Mouse (Mus musculus): ENCODE measurements around the gene Sele. TPM values are rescaled to one million over a fixed set of nuclear protein-coding genes. Genes with fewer than 3 reads are reported as not detected.

The Sele gene
- polyA plus RNA-seq, 1 experiment from 2014 or later = not detected

GRCm38 (mm10) chr1:164025685-164026084 lies 22.3 kb upstream of the Sele start:
- Histone ChIP-seq H3K36me3 (ENCODE audit: insufficient read depth) (no peaks in the 10 kb centered on the region), H3K4me2 (no peak overlapping the region), H3K9ac (no peak overlapping the region), H3K4me3 (ENCODE audit: low read depth, low read length) (no peak overlapping the region), H3K4me1 (ENCODE audit: insufficient read depth) (no peaks in the 10 kb centered on the region), H3K9me3 (ENCODE audit: low read depth, low read length) (no peaks in the 10 kb centered on the region; the same call in 1 of the 2 replicates), H3K27me3 (ENCODE audit: insufficient read depth, low read length) (no peaks in the 10 kb centered on the region), H3K27ac (ENCODE audit: low read depth) (no peak overlapping the region)
- no peak for DNase-seq
- no peak for ATAC-seq (ENCODE audit: insufficient read depth)
- WGBS = 80% methylated on average over 4 of the region's 4 CpGs
- no peak for TF ChIP-seq CTCF (IDR thresholded peaks at IDR 0.05; ENCODE audit: low read depth)

DNA sequence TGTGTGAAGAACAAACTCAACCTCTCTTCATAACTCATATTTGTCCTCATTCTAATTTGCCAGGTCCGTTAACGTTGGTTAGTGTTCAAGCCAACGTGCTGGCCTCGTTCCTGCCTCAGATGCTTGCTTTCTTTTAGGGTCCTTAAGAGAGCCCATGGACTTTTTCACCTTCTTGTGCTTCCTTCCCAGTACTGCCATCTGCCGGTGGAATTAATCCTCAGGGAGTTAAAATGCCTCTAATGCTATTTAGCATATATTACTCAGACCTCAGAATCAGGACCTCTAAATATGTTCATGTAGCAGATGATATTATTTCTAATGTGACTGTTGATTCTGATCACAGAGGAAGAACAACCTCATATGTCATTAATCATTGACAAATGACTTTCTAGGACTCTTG lies 20.6 kb upstream of the Sele start:
- 55% methylated on average over 5 of the region's 5 CpGs for WGBS
- Histone ChIP-seq H3K9me3 (ENCODE audit: low read depth, low read length) (no peaks in the 10 kb centered on the region; the same call in 1 of the 2 replicates), H3K4me1 (ENCODE audit: insufficient read depth) (no peaks in the 10 kb centered on the region), H3K27ac (ENCODE audit: low read depth) (no peak overlapping the region), H3K27me3 (ENCODE audit: insufficient read depth, low read length) (no peaks in the 10 kb centered on the region), H3K9ac (no peak overlapping the region), H3K4me3 (ENCODE audit: low read depth, low read length) (no peak overlapping the region), H3K4me2 (no peak overlapping the region), H3K36me3 (ENCODE audit: insufficient read depth) (no peaks in the 10 kb centered on the region)
- peak; percentile 14; the same call in 1 of the 2 replicates for TF ChIP-seq CTCF (IDR thresholded peaks at IDR 0.05; ENCODE audit: low read depth)
- peak; percentile 18 for DNase-seq
- no peak for ATAC-seq (ENCODE audit: insufficient read depth)

DNA sequence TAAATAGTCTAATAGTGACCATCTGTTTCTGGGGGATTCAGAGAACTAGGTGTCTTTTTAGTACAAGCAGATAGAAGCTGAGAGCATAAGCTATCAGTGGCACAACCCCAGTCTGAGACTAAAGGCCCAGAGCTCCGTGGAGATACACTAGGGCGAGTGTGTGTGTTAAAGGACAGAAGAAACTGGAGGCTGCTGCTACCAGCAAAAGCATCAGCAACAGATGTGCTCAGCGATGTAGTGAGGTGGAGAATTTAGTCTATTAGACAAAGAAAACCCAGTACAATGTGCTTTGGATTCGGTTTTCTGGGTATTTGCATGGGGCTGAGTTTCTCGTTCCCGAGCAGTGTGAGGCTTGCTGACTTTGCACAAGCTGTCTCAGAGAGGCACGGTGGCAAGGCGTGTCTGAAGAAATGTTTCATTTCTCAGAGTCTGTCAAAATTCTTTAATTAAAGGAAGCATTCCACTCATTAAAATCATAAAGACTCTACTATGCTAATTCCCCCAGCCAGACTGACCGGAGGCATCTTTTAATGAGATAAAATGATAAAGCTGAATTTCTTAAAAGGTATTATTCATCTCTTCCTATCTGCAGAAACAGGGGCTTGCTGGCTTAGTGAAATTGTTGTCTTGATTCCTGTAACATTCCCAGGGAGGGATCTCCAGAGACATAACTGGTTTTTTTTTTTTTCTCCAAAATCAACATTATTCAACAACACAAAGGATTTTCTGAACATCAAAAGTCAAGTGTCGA lies 7.5 kb upstream of the Sele start:
- H3K27me3 ChIP-seq (ENCODE audit: insufficient read depth, low read length) = no peaks in the 10 kb centered on the region
- no peaks in the 10 kb centered on the region for H3K9me3 ChIP-seq (ENCODE audit: low read depth, low read length)
- no peaks in the 10 kb centered on the region for H3K36me3 ChIP-seq (ENCODE audit: insufficient read depth)
- H3K4me3 ChIP-seq (ENCODE audit: low read depth, low read length) = no peak overlapping the region
- H3K4me1 ChIP-seq (ENCODE audit: insufficient read depth) = no peaks in the 10 kb centered on the region
- no peak overlapping the region for H3K27ac ChIP-seq (ENCODE audit: low read depth)
- ATAC-seq (ENCODE audit: insufficient read depth) (no peak), DNase-seq (no peak)
- no peak overlapping the region for H3K9ac ChIP-seq
- no peak overlapping the region for H3K4me2 ChIP-seq
- no peak for TF ChIP-seq CTCF (IDR thresholded peaks at IDR 0.05; ENCODE audit: low read depth)
- WGBS = 72% methylated on average over 10 of the region's 10 CpGs

DNA sequence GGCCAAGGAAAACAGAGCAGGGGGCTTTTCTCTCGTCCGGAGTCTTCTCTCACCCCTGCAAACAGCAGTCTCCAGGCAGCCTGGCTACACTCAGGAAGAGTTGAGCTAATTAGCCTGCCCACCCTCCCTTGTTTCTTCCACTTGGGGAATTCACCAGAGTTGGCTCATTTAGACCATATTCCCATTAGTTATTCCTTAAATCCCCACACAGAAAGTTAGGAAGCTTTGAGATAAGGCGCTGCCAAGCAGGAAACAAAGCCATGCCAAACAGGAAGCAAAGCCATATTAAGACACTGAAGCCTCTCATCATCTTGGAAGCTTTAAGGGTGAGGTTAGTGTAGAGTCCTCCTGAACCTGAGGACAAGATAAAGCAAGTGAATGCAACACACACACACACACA lies 4.5 kb upstream of the Sele start:
- H3K4me1 ChIP-seq (ENCODE audit: insufficient read depth) = no peaks in the 10 kb centered on the region
- DNase-seq = peak; percentile 57
- peak; percentile 62; the same call in 1 of the 2 replicates for ATAC-seq (ENCODE audit: insufficient read depth)
- no peak overlapping the region for H3K27ac ChIP-seq (ENCODE audit: low read depth)
- no peaks in the 10 kb centered on the region for H3K27me3 ChIP-seq (ENCODE audit: insufficient read depth, low read length)
- no peak overlapping the region for H3K4me2 ChIP-seq
- 52% methylated on average over 3 of the region's 3 CpGs for WGBS
- no peaks in the 10 kb centered on the region for H3K36me3 ChIP-seq (ENCODE audit: insufficient read depth)
- H3K4me3 ChIP-seq (ENCODE audit: low read depth, low read length) = no peak overlapping the region
- no peak for TF ChIP-seq CTCF (IDR thresholded peaks at IDR 0.05; ENCODE audit: low read depth)
- no peaks in the 10 kb centered on the region for H3K9me3 ChIP-seq (ENCODE audit: low read depth, low read length)
- H3K9ac ChIP-seq = no peak overlapping the region

DNA sequence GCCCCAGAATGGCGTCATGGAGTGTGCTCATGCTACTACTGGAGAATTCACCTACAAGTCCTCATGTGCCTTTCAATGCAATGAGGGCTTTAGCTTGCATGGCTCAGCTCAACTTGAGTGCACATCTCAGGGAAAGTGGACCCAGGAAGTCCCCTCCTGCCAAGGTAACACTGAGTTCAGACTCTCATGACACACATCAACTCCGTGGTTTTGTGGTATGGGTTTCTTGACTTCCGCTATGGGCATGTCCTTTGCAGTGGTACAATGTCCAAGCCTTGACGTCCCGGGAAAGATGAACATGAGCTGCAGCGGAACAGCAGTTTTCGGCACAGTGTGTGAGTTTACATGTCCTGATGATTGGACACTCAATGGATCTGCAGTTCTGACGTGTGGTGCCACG lies 5.5 kb downstream of the Sele start:
- DNase-seq (no peak), ATAC-seq (ENCODE audit: insufficient read depth) (no peak)
- H3K9me3 ChIP-seq (ENCODE audit: low read depth, low read length) = no peaks in the 10 kb centered on the region
- WGBS = 93% methylated on average over 9 of the region's 9 CpGs
- no peaks in the 10 kb centered on the region for H3K4me1 ChIP-seq (ENCODE audit: insufficient read depth)
- H3K4me2 ChIP-seq = no peak overlapping the region
- no peak overlapping the region for H3K27ac ChIP-seq (ENCODE audit: low read depth)
- H3K36me3 ChIP-seq (ENCODE audit: insufficient read depth) = no peaks in the 10 kb centered on the region
- H3K4me3 ChIP-seq (ENCODE audit: low read depth, low read length) = no peak overlapping the region
- no peaks in the 10 kb centered on the region for H3K27me3 ChIP-seq (ENCODE audit: insufficient read depth, low read length)
- no peak for TF ChIP-seq CTCF (IDR thresholded peaks at IDR 0.05; ENCODE audit: low read depth)
- H3K9ac ChIP-seq = no peak overlapping the region

GRCm38 (mm10) chr1:164054800-164055199 lies 6.8 kb downstream of the Sele start:
- Histone ChIP-seq H3K27ac (ENCODE audit: low read depth) (no peak overlapping the region), H3K4me2 (no peak overlapping the region), H3K27me3 (ENCODE audit: insufficient read depth, low read length) (no peaks in the 10 kb centered on the region), H3K4me1 (ENCODE audit: insufficient read depth) (no peaks in the 10 kb centered on the region), H3K36me3 (ENCODE audit: insufficient read depth) (no peaks in the 10 kb centered on the region), H3K4me3 (ENCODE audit: low read depth, low read length) (no peak overlapping the region), H3K9me3 (ENCODE audit: low read depth, low read length) (no peaks in the 10 kb centered on the region), H3K9ac (no peak overlapping the region)
- ATAC-seq (ENCODE audit: insufficient read depth) = no peak
- 0 out of 2 replicates have a peak, but pooled peaks have one; percentile 25 for TF ChIP-seq CTCF (IDR thresholded peaks at IDR 0.05; ENCODE audit: low read depth)
- WGBS = 41% methylated on average over 2 of the region's 2 CpGs
- DNase-seq = peak; percentile 20

- Histone ChIP-seq H3K27ac (ENCODE audit: low read depth) (no peak overlapping the region), H3K4me1 (ENCODE audit: insufficient read depth) (no peaks in the 10 kb centered on the region), H3K36me3 (ENCODE audit: insufficient read depth) (no peaks in the 10 kb centered on the region), H3K9me3 (ENCODE audit: low read depth, low read length) (no peaks in the 10 kb centered on the region), H3K27me3 (ENCODE audit: insufficient read depth, low read length) (no peaks in the 10 kb centered on the region), H3K4me2 (no peak overlapping the region), H3K4me3 (ENCODE audit: low read depth, low read length) (no peak overlapping the region), H3K9ac (no peak overlapping the region)
- TF ChIP-seq CTCF (IDR thresholded peaks at IDR 0.05; ENCODE audit: low read depth) = no peak
- DNase-seq (no peak), ATAC-seq (ENCODE audit: insufficient read depth) (no peak)
- WGBS = 83% methylated on average over 4 of the region's 4 CpGs
Observed at GRCm38 (mm10) chr1:164060071-164060470, 12.0 kb downstream of the Sele start.
